Mouse (Mus musculus) forebrain, embryonic 11.5 days (tissue): ENCODE results near the gene Dtnb. TPM values are rescaled to one million over a fixed set of nuclear protein-coding genes. Genes with fewer than 3 reads are reported as not detected.

Experiments
- ATAC-seq: fragments of 200-750 bp; cut with Nextera tagmentation; replicated peaks from 2 replicates; pipeline ENCODE4 v1.8.0; 2017; ENCODE audit warnings: moderate TSS enrichment; ENCODE audit not compliant: low FRiP score
- DNase-seq: peaks from one replicate; pipeline ENCODE4 v3.0.0-alpha.2; 2017; ENCODE audit warnings: low spot score
- H3K27ac ChIP-seq: fragments of 300-500 bp; sonication (generic); 2 replicates; pipeline ENCODE4 v1.5.1; 2014; ENCODE audit warnings: low read depth, low read length
- H3K27me3 ChIP-seq: fragments of 300-500 bp; sonication (generic); 2 replicates; pipeline ENCODE4 v1.6.1; 2014; ENCODE audit warnings: mild to moderate bottlenecking, low read length, mixed read lengths; ENCODE audit not compliant: control insufficient read depth, insufficient read depth
- H3K36me3 ChIP-seq: fragments of 300-500 bp; sonication (generic); 2 replicates; pipeline ENCODE4 v1.6.1; 2014; ENCODE audit warnings: mild to moderate bottlenecking, low read length, moderate library complexity, mixed read lengths; ENCODE audit not compliant: control insufficient read depth, insufficient read depth
- H3K4me1 ChIP-seq: fragments of 300-500 bp; sonication (generic); replicated peaks from 2 replicates; pipeline ENCODE4 v1.6.1; 2014; ENCODE audit warnings: low read length, mixed read lengths; ENCODE audit not compliant: control insufficient read depth, insufficient read depth
- H3K4me2 ChIP-seq: fragments of 300-500 bp; sonication (generic); 2 replicates; pipeline ENCODE4 v1.6.1; 2014; ENCODE audit warnings: low read depth, mild to moderate bottlenecking, low read length, moderate library complexity, mixed read lengths; ENCODE audit not compliant: severe bottlenecking
- H3K4me3 ChIP-seq: fragments of 300-500 bp; sonication (generic); 2 replicates; pipeline ENCODE4 v1.5.1; 2014; ENCODE audit warnings: low read depth, low read length
- H3K9ac ChIP-seq: fragments of 300-500 bp; sonication (generic); 2 replicates; pipeline ENCODE4 v1.6.1; 2014; ENCODE audit warnings: low read length
- H3K9me3 ChIP-seq: fragments of 300-500 bp; sonication (generic); 2 replicates; pipeline ENCODE4 v1.6.1; 2016; ENCODE audit warnings: low read length, mixed read lengths; ENCODE audit not compliant: control insufficient read depth
- WGBS: fragments of 180-500 bp; shearing (Covaris S2); extraction: QIAGEN DNeasy Blood & Tissue Kit; methylation state at CpG from one replicate; pipeline ENCODE4 v1.1.7; 2014; 5-methylcytosine and 5-hydroxymethylcytosine counted together
- polyA plus RNA-seq: library from polyadenylated mRNA; unstranded; fragments of >200 nt; fragmentation: Nextera tagmentation; extraction: Ambion mirVana; gene quantifications from 2 replicates; pipeline ENCODE4 v1.2.1, GENCODE M21; 2014

Gene Dtnb
- polyA plus RNA-seq, 1 experiment from 2014 or later = 37.8 TPM

- WGBS = 95% methylated on average over 8 of the region's 8 CpGs
- H3K36me3 ChIP-seq = no peaks in the 10 kb centered on the region
- DNase-seq = no peak
- H3K4me2 ChIP-seq = no peak overlapping the region
- no peak overlapping the region for H3K4me3 ChIP-seq
- H3K27me3 ChIP-seq = no peaks in the 10 kb centered on the region
- no peaks in the 10 kb centered on the region for H3K9me3 ChIP-seq
- no peak overlapping the region for H3K27ac ChIP-seq
- no peak overlapping the region for H3K9ac ChIP-seq
- no peaks in the 10 kb centered on the region for H3K4me1 ChIP-seq
- ATAC-seq = no peak
These were observed 42.9 kb downstream of the Dtnb start for GRCm38 (mm10) chr12:3615041-3615440.

DNA sequence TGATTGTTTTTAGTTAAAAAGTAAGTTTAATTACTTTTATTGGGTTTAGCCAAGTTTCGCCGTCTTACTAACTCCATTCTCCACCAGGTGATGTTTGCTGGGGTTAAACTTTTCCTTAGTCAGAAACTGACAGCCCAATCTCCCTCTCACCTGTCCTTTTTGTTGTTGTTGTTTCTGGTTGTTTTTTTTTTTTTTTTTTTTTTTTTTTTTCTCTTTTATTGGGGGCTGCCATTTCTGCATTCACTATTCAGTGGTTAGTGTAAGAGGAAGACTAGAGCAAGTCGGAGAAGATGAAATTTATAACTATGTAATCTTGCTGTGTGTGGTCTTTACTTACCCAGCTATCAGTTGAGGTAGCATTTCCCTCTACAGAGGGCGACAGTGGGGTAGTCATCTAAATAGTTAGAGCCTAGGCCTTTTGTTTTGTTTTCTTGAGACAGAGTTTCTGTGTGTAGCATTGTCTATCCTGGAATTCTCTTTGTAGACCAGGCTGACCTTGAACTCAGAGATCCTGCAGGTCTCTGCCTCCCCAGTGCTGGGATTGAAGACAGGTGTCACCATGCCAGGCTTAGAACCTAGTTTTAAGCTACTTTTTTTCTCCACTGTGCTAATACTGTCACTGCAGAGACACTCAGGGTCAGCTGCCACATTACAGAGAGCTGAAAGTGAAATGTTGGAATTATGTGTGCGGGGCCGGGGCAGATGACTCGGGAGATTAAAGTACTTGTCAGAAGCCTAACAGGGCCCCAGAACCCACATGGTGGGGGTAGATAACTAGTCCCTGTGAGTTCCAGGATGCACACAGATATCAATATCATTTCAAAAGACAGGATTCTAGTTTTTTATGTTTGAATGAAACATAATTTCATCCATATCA is 46.2 kb downstream of the Dtnb start:
- Histone ChIP-seq H3K27me3 (no peaks in the 10 kb centered on the region), H3K4me2 (no peak overlapping the region), H3K9ac (no peak overlapping the region), H3K4me1 (no peaks in the 10 kb centered on the region), H3K36me3 (no peaks in the 10 kb centered on the region), H3K27ac (no peak overlapping the region), H3K9me3 (no peaks in the 10 kb centered on the region), H3K4me3 (no peak overlapping the region)
- 91% methylated on average over 7 of the region's 7 CpGs for WGBS
- ATAC-seq (no peak), DNase-seq (no peak)

- Histone ChIP-seq H3K27me3 (no peaks in the 10 kb centered on the region), H3K9me3 (no peaks in the 10 kb centered on the region), H3K4me1 (no peaks in the 10 kb centered on the region), H3K9ac (no peak overlapping the region), H3K4me2 (no peak overlapping the region), H3K36me3 (no peaks in the 10 kb centered on the region), H3K4me3 (no peak overlapping the region), H3K27ac (no peak overlapping the region)
- DNase-seq (no peak), ATAC-seq (no peak)
- 96% methylated on average over 3 of the region's 3 CpGs for WGBS
These were observed 46.8 kb downstream of the Dtnb start for GRCm38 (mm10) chr12:3619021-3619367.

DNA sequence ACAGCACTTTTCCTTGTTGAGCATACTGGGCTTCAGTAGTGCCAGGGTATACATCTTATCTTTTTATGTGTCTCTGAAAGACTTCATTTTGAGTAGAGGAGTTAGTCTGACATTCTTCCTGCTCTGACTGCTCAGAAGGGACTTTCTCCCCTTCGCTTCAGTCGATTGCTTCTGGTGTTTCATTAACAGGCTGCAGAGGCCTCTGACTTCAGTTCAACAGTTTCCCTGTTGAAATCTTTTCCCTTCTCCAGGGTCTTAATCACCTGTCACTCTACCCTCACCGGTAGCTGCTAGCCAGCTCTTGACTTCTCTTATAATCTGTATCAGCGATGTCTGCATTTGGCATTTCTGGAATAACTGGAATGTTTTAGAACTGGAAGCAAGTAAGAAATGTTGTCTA is 54.7 kb downstream of the Dtnb start:
- no peaks in the 10 kb centered on the region for H3K27me3 ChIP-seq
- DNase-seq (no peak), ATAC-seq (no peak)
- H3K27ac ChIP-seq = no peak overlapping the region
- no peaks in the 10 kb centered on the region for H3K9me3 ChIP-seq
- H3K36me3 ChIP-seq = no peaks in the 10 kb centered on the region
- H3K4me3 ChIP-seq = no peak overlapping the region
- H3K4me1 ChIP-seq = no peaks in the 10 kb centered on the region
- no peak overlapping the region for H3K4me2 ChIP-seq
- no peak overlapping the region for H3K9ac ChIP-seq
- WGBS = 91% methylated on average over 4 of the region's 4 CpGs

- no peaks in the 10 kb centered on the region for H3K27me3 ChIP-seq
- 54% methylated on average over 3 of the region's 3 CpGs for WGBS
- DNase-seq (no peak), ATAC-seq (no peak)
- H3K4me1 ChIP-seq = no peaks in the 10 kb centered on the region
- H3K36me3 ChIP-seq = no peaks in the 10 kb centered on the region
- no peak overlapping the region for H3K27ac ChIP-seq
- no peak overlapping the region for H3K4me3 ChIP-seq
- no peak overlapping the region for H3K4me2 ChIP-seq
- H3K9me3 ChIP-seq = no peaks in the 10 kb centered on the region
- H3K9ac ChIP-seq = no peak overlapping the region
These were observed 69.8 kb downstream of the Dtnb start for GRCm38 (mm10) chr12:3641931-3642330.

- no peak overlapping the region for H3K4me3 ChIP-seq
- DNase-seq (no peak), ATAC-seq (no peak)
- no peaks in the 10 kb centered on the region for H3K9me3 ChIP-seq
- H3K27me3 ChIP-seq = no peaks in the 10 kb centered on the region
- H3K36me3 ChIP-seq = no peaks in the 10 kb centered on the region
- no peak overlapping the region for H3K4me2 ChIP-seq
- no peaks in the 10 kb centered on the region for H3K4me1 ChIP-seq
- H3K9ac ChIP-seq = no peak overlapping the region
- H3K27ac ChIP-seq = no peak overlapping the region
- 87% methylated on average over 7 of the region's 7 CpGs for WGBS
These were observed 84.6 kb downstream of the Dtnb start for GRCm38 (mm10) chr12:3656799-3657198.

DNA sequence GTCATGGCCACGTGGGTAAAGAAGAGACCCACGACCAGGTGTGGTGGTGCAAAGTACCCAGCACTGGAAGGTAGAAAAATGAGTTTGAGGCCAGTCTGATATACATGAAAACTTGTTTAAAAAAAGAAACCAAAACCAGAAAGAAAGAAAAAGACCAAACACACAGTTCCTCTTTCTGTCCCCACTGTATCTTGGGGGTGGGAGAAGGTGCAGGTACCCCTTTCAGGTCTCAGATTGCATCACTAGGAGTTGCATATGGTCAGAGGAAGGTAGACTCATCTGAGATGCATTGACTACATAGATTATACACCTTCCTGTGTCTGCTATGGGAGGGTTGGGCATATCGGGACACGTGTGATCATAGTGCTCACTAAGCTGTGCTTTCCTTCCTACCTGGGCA is 85.1 kb downstream of the Dtnb start:
- Histone ChIP-seq H3K27me3 (no peaks in the 10 kb centered on the region), H3K4me2 (no peak overlapping the region), H3K4me3 (no peak overlapping the region), H3K4me1 (no peaks in the 10 kb centered on the region), H3K9me3 (no peaks in the 10 kb centered on the region), H3K36me3 (no peaks in the 10 kb centered on the region), H3K27ac (no peak overlapping the region), H3K9ac (no peak overlapping the region)
- DNase-seq (no peak), ATAC-seq (no peak)
- 92% methylated on average over 4 of the region's 4 CpGs for WGBS

DNA sequence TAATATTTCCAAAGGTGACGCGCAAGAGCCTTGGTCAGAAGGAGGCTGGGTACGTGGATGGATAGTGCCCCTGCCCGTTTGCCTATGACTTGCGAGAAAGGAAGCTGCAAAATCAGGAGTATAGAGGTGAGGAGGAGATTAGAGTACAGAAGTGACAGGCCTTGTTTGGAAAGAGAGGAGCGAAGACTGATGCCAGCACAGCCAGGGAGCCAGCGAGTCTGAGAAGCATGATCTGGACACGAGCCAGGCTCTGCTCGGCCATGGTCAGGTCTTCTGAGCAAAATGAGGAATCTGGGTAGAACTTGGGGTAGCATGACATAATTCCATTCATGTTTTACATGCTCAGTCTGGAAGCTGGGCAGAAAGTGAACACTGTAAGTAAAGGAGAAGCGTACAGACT is 85.6 kb downstream of the Dtnb start:
- no peaks in the 10 kb centered on the region for H3K27me3 ChIP-seq
- H3K9me3 ChIP-seq = no peaks in the 10 kb centered on the region
- no peak overlapping the region for H3K4me2 ChIP-seq
- DNase-seq = no peak
- H3K36me3 ChIP-seq = no peaks in the 10 kb centered on the region
- no peak for ATAC-seq
- no peak overlapping the region for H3K9ac ChIP-seq
- H3K4me1 ChIP-seq = no peaks in the 10 kb centered on the region; the same call in 1 of the 2 replicates
- H3K27ac ChIP-seq = no peak overlapping the region
- WGBS = 96% methylated on average over 10 of the region's 10 CpGs
- H3K4me3 ChIP-seq = no peak overlapping the region
